Mouse (Mus musculus): ENCODE data around the gene Cdk8.

DNA sequence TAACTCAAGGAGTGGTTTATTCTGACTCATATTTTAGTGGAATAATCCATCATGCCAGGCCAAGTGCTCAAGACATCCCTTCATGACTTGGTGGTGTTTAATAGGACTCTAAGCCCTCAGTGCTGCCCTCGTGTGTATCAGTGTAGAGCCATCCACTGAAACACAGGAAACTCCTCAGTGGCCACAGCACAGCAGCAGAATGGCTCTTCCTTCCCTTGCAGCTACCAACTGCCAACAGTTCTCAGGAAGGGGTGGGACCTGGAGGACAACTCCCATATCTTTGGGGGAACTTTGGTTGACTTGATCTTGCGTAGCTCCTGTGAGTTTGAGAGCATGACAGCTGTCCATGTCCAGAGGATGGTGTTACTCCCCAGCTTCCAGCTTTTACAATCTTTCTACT lies 27.1 kb upstream of the Cdk8 start:
- TF ChIP-seq RAD21 (IDR thresholded peaks at IDR 0.05; ENCODE audit: low read depth, low read length) (no peak), MAZ (IDR thresholded peaks at IDR 0.05; ENCODE audit: low read depth, low read length) (no peak), MXI1 (IDR thresholded peaks at IDR 0.05; ENCODE audit: low read depth, low read length) (no peak)

Data from MEL (cell line).